Mouse (Mus musculus): ENCODE data around the gene Fhl2. TPM values are rescaled to one million over a fixed set of nuclear protein-coding genes. Genes with fewer than 3 reads are reported as not detected.

Fhl2 gene
- polyA plus RNA-seq, 1 experiment from 2014 or later, result 11.2 TPM

DNA sequence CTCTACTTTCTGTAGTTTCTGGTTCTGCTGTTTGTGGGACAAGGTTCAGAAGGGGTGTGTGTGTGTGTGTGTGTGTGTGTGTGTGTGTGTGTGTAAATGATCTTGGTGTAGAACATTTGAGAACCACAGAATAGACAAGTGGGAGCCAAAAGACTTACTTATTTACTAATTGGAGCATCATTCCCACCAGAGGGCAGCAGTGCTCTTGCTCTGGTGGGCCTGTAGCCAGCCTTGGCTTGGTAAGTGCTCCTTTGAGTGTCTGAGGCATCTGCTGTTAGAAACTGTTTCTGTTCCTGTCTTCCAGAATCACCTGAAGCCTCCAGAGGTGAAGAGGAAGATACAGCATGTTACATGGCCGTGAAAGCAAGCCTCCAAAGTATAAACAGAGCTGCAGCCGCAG is 83.9 kb downstream of the Fhl2 start:
- WGBS, result 91% methylated on average over 2 of the region's 2 CpGs
- no peak overlapping the region for H3K27ac ChIP-seq
- H3K4me1 ChIP-seq (replicated peaks), result no peaks in the 10 kb centered on the region
- no peaks in the 10 kb centered on the region for H3K9me3 ChIP-seq
- H3K36me3 ChIP-seq, result peaks cover 95% of the 10 kb centered on the region
- no peak overlapping the region for H3K4me3 ChIP-seq
- DNase-seq (ENCODE audit: low spot score), result peak; percentile 24
- no peaks in the 10 kb centered on the region for H3K27me3 ChIP-seq (ENCODE audit: insufficient read depth, poor library complexity, severe bottlenecking)

DNA sequence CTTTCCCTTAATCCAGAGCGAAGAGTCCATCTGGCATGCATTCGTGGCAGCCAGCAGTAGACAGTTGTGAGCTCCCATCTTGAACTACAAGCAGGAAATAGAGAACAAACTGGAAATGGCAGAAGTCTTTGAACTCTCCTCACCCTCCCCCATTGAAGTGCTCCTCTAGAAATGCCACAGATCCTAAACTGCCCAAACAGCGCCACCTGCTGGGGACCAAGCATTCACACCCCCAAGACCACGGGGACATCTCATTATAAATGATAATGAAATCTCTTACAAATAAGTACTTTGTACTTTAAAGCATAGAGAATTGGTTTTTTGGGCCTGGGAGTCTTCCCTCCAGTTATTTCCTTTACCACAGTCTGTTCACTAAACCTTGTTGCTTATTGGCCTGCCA is 86.2 kb downstream of the Fhl2 start:
- H3K27me3 ChIP-seq (ENCODE audit: insufficient read depth, poor library complexity, severe bottlenecking), result no peaks in the 10 kb centered on the region
- no peak overlapping the region for H3K27ac ChIP-seq
- WGBS, result 54% methylated on average over 4 of the region's 4 CpGs
- no peaks in the 10 kb centered on the region for H3K9me3 ChIP-seq
- no peaks in the 10 kb centered on the region for H3K4me1 ChIP-seq (replicated peaks)
- peak; percentile 45 for DNase-seq (ENCODE audit: low spot score)
- peaks cover 95% of the 10 kb centered on the region for H3K36me3 ChIP-seq
- no peak overlapping the region for H3K4me3 ChIP-seq

DNA sequence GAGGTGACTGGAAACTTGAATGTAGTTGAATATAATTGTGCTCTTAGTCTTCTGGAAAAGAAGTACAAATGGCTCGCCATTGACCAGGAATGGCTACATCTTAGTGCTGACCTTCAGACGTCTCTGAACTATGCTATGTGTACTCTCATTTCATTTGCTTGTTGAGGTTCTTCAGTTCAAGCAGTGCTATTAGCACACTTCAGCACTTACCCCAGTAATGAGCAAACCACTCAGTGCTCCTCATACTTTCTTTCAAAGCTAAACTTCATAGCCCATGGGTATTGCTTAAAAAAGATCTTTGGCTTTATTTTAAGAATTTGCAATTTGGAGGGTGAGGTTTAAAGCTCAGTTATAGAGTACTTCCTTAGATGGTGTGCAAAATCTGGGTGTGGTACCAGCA is 88.1 kb downstream of the Fhl2 start:
- 87% methylated on average over 2 of the region's 2 CpGs for WGBS
- no peaks in the 10 kb centered on the region for H3K9me3 ChIP-seq
- no peaks in the 10 kb centered on the region for H3K27me3 ChIP-seq (ENCODE audit: insufficient read depth, poor library complexity, severe bottlenecking)
- DNase-seq (ENCODE audit: low spot score), result no peak
- no peak overlapping the region for H3K27ac ChIP-seq
- peaks cover 92% of the 10 kb centered on the region for H3K36me3 ChIP-seq
- no peaks in the 10 kb centered on the region for H3K4me1 ChIP-seq (replicated peaks)
- H3K4me3 ChIP-seq, result no peak overlapping the region

DNA sequence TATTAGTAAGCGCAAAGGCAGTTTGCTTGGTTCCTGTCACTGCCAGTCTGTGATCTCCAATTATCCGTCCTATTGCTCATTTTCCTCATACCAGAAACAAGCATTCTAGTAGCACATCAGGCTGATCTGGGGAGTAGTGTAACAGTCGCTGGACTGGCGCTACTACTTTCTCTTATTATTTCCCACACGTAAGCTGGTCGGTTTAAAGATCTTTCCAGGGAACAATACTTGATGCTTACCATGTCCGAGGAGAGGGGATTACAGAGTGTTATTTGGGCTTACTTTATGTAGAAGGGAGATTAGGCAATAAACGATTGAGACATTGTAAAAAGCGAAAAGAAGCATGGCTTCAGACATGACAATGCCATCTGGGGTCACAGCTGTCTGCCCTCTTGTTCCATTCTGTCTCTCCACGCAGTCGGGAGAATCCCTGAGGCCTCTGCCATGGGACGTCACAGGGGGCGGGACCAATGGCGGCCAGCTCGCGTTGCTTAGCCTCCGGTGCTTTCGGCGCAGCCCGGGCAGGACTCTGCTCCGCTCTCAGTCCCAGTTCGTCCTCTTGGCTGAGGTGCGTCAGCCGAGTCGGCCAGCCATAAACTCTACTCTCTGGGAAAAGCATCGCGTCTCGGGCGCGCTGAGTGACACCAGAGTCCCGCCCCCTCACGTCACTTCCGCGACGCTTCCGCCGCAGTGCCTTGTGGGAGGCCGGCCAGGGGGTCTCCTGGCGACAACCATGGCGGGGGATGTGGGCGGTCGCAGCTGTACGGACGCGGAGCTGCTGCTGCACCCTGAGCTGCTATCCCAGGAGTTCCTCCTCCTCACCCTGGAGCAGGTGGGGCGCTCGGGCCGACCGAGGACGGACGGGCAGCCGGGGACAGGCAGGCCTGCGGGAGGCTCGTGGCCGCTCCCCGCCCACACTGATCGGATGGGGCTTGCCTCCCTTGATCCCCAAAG is 98.5 kb downstream of the Fhl2 start, which contains the start of the genes Tgfbrap1 and AI597479:
Gene Tgfbrap1, minus strand, starts transcription at position 607 of the 954 bp plus-strand sequence.
Gene AI597479, plus strand, starts transcription at position 680 of the 954 bp plus-strand sequence.
- Histone ChIP-seq H3K9me3 (no peaks in the 10 kb centered on the region), H3K4me3 (peak within 1 kb of the TSS; percentile 72), H3K36me3 (peaks cover 31% of the 10 kb centered on the region), H3K27ac (peak within 1 kb of the TSS; percentile 98), H3K4me1 (replicated peaks) (peaks cover 26% of the 10 kb centered on the region), H3K27me3 (ENCODE audit: insufficient read depth, poor library complexity, severe bottlenecking) (no peaks in the 10 kb centered on the region)
- DNase-seq (ENCODE audit: low spot score), result peak; percentile 95
- WGBS, result under 1% methylated on average over 57 of the region's 57 CpGs

DNA sequence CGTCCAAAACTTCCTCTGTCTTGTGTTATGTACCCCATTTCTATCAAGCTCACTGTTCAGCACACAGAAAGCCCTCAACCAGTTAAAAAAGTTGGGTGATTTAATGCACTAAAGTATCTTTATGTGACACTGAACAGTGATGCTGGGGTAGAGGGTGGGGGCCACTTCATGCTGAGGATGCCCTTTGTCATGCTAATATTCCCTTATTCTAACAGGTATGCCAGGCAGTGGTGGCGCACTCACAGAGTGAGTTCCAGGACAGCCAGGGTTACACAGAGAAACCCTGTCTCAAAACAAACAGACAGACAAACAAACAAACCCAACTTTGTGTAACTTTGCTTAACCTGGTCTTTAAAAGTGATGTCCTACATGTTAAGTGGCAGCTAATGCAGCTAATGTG is 102.6 kb downstream of the Fhl2 start:
- Histone ChIP-seq H3K4me3 (no peak overlapping the region), H3K36me3 (peaks cover 4% of the 10 kb centered on the region; the same call in 1 of the 2 replicates), H3K27ac (no peak overlapping the region), H3K4me1 (replicated peaks) (peaks cover 41% of the 10 kb centered on the region), H3K27me3 (ENCODE audit: insufficient read depth, poor library complexity, severe bottlenecking) (no peaks in the 10 kb centered on the region), H3K9me3 (no peaks in the 10 kb centered on the region)
- 78% methylated on average over 2 of the region's 2 CpGs for WGBS
- no peak for DNase-seq (ENCODE audit: low spot score)

DNA sequence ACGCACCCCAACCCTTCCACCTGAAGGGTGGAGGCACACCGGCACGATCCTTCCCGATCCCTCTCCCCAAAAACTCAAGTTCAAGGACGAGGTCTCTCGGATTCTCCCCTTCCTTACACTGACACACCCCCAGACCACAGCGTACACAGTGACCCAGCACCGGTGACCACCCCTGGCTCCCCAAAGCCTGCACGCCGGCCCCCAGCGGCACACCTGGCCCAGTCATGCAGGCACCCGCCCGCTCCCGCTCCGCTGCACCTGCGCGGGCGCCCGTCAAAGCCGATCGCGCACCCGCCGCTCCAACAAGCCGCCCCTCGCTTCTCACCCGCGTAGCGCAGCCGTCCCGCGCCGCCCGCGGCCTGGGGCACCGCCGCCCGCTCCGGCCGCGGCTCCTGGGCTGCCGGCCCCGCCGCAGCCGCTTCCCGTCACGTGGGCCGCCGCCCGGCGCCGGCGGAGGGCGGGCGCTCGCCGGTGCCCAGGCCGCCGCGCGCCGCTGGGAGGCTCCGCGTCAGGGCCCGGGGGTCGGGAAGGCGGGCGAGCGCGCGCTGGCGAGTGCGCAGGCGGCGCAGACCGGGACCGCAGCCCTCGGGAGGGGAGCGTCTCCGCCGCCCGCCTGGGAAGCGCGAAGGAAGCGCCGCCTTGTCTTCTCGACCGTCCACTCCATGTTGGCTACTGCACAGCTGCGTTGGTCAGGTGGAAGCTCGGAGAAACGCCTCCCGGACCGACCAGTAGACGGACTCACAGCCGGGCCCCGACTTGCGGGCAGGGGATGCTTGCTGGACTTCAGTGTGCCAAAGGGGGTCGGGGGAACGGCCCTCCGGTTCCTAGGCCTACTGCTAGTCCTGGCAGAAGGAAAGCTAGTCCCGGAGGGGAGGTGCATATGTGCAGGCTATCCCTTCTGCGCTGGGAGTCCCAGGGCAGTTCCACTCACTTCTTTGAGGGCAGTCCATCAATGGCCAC is 104.4 kb downstream of the Fhl2 start:
- Histone ChIP-seq H3K36me3 (peaks cover 4% of the 10 kb centered on the region), H3K27ac (peak overlapping the region; percentile 93), H3K9me3 (no peaks in the 10 kb centered on the region), H3K4me3 (peak overlapping the region; percentile 88), H3K4me1 (replicated peaks) (peaks cover 34% of the 10 kb centered on the region), H3K27me3 (ENCODE audit: insufficient read depth, poor library complexity, severe bottlenecking) (no peaks in the 10 kb centered on the region)
- under 1% methylated on average over 102 of the region's 102 CpGs for WGBS
- peak; percentile 77 for DNase-seq (ENCODE audit: low spot score)

DNA sequence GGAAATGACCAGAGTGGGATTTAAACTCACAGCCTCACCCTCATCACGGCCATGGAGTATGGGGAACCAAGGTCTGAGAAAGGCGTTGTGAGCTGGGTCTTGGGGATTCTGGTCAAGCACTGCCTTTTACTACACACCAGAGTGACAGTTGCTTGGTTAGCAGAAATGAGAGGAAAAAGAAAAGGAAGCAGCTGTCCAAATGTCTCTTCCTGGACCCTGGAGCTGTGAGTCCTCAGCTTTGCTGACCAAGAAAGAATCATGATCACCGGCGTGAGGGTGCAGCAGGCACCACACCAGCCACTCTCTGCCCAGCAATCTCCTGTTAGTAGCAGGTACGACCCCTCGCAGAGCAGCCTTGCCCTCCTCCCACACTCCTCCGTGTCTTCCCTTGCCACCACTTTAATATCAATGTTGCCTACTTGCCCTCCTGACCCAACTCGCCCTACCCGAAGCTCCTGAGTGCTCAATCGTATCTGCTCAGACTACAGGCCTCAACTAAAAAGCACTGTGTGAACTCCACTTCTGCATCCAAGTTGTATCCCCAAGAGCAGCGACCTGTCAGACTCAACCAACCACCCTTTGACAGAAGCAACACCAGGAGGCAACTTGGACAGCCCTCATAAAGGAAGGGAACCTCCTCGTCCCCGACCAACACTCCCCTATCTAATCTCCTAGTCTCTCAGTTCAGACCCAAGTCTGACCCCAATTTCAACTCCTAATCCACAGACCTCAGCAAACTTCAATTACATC is 105.3 kb downstream of the Fhl2 start:
- peak overlapping the region; percentile 88 for H3K4me3 ChIP-seq
- no peaks in the 10 kb centered on the region for H3K9me3 ChIP-seq
- peaks cover 4% of the 10 kb centered on the region for H3K36me3 ChIP-seq
- 47% methylated on average over 13 of the region's 13 CpGs for WGBS
- H3K27me3 ChIP-seq (ENCODE audit: insufficient read depth, poor library complexity, severe bottlenecking), result no peaks in the 10 kb centered on the region
- H3K4me1 ChIP-seq (replicated peaks), result peaks cover 28% of the 10 kb centered on the region
- DNase-seq (ENCODE audit: low spot score), result peak; percentile 23
- H3K27ac ChIP-seq, result peak overlapping the region; percentile 93

DNA sequence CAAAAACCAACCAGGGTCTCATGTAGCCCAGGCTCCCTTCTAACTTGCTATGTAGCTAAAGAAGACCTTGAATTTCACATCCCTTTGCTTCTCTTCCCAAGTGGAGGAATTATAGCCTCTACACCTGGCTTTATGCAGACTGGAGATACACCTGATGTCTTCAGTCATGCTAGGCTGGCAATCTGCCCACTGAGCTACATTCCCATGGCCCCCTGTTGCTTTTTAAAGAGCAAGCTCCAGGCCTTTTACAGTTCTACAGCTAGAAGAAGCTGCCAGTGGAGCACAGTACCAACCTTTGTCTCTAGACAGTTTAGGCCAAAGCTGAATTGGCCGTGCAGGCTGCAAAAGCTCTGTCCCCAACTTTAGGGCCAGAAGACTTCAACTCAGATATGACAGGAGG is 106.4 kb downstream of the Fhl2 start:
- no peaks in the 10 kb centered on the region for H3K9me3 ChIP-seq
- no peak overlapping the region for H3K4me3 ChIP-seq
- WGBS, result 91% methylated on average over 1 of the region's 1 CpGs
- H3K36me3 ChIP-seq, result peaks cover 10% of the 10 kb centered on the region
- H3K27me3 ChIP-seq (ENCODE audit: insufficient read depth, poor library complexity, severe bottlenecking), result no peaks in the 10 kb centered on the region
- DNase-seq (ENCODE audit: low spot score), result no peak
- H3K27ac ChIP-seq, result no peak overlapping the region
- H3K4me1 ChIP-seq (replicated peaks), result peaks cover 28% of the 10 kb centered on the region

DNA sequence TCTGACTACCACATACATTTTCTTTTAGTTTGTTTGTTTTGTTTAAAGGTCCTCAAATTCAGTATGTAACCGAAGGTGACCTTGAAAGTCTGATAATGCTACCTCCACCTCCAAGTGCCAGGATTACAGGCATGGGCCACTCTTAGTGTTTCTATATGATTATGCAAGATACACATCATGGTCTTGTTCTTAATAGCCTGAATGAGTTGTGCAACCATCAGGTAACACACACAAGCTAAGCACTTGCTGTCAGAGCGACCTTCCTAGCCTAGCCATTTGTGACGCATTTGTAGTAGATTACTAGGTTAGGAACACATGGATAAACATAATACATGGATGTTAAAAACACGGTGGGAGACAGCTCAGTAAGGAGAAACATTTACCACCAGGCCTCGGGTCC is 113.8 kb downstream of the Fhl2 start:
- Histone ChIP-seq H3K27ac (no peak overlapping the region), H3K27me3 (ENCODE audit: insufficient read depth, poor library complexity, severe bottlenecking) (no peaks in the 10 kb centered on the region), H3K4me3 (no peak overlapping the region), H3K4me1 (replicated peaks) (no peaks in the 10 kb centered on the region), H3K9me3 (no peaks in the 10 kb centered on the region), H3K36me3 (peaks cover 12% of the 10 kb centered on the region)
- WGBS, result 89% methylated on average over 5 of the region's 5 CpGs
- DNase-seq (ENCODE audit: low spot score), result no peak

DNA sequence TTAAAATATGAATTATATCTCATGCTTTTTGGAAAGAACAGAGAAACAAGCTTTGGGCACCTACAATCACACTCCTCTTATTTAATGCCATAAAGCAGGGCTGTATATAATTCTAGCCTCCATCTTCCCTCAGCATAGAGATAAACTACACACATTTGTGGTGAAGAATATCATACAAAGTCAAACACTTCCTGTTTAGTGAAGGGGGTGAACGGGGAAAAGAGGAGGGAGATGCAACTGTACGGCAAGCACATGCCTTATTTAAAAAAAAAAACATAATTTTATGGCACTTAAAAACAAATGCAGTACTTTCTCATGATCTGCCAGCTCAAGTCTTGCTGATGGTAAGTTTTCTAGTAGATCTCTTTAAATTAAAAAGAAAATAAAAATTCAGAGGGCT is 118.7 kb downstream of the Fhl2 start:
- Histone ChIP-seq H3K4me3 (no peak overlapping the region), H3K9me3 (no peaks in the 10 kb centered on the region), H3K4me1 (replicated peaks) (no peaks in the 10 kb centered on the region), H3K27ac (no peak overlapping the region), H3K36me3 (peaks cover 27% of the 10 kb centered on the region), H3K27me3 (ENCODE audit: insufficient read depth, poor library complexity, severe bottlenecking) (no peaks in the 10 kb centered on the region)
- WGBS, result 93% methylated on average over 2 of the region's 2 CpGs
- no peak for DNase-seq (ENCODE audit: low spot score)

DNA sequence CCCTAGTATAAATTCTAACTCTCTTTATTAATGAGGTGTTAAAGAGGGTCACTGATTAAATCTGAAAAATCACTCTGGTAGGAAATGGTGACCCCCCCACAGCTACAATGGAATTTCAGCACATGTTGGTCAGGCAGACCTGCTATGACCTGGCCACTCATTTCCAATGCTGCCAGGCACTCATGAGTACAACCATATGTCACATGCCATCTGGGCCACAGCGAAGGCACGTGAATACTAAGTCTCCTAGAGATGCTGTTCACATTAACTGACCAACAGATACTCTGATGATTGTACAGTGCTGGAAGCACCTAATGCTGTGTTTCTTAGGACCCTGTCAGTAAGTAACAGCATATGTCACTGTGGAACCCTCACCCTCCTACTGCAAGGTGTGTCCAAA is 122.0 kb downstream of the Fhl2 start:
- H3K9me3 ChIP-seq, result no peaks in the 10 kb centered on the region
- no peak for DNase-seq (ENCODE audit: low spot score)
- no peak overlapping the region for H3K27ac ChIP-seq
- no peaks in the 10 kb centered on the region for H3K27me3 ChIP-seq (ENCODE audit: insufficient read depth, poor library complexity, severe bottlenecking)
- 92% methylated on average over 2 of the region's 2 CpGs for WGBS
- H3K4me1 ChIP-seq (replicated peaks), result no peaks in the 10 kb centered on the region
- H3K36me3 ChIP-seq, result peaks cover 53% of the 10 kb centered on the region
- no peak overlapping the region for H3K4me3 ChIP-seq

Measured in hindbrain, embryonic 10.5 days (tissue).